Mouse (Mus musculus) cerebellum, adult 9-10 months (tissue): Measurements from ENCODE around the gene Vwa2.

Source experiments
- DNase-seq: peaks from one replicate; pipeline ENCODE4 v3.0.0; 2022

Gene Vwa2

DNA sequence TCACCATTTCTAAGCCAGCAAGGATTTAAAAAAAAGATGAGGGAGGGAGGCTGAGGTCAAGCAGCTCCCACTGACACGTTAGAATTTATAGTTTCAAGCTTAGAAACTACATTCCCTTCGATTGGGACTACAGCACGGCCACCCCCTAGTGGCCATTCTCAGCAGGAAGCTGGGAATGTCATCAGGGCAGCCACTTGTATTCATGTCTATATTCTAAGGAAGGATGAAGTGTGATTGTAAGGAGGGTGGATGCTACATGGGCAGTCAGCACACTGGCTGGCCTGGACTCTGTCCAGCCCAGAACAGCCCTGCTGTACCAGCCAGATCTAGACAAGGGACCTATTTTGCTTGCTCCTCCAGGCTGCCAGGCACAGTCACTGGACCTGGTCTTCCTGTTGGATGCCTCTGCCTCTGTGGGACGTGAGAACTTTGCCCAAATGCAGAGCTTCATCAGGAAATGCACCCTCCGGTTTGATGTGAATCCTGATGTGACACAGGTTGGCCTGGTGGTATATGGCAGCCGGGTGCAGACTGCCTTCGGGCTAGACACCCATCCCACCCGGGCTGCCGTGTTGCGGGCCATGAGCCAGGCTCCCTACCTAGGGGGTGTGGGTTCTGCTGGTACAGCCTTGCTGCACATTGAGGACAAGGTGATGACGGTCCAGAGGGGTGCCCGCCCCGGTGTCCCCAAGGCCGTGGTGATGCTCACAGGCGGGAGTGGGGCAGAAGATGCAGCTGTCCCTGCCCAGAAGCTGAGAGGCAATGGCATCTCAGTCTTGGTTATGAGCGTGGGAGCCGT lies 34.6 kb downstream of the Vwa2 start:
- DNase-seq = no peak

DNA sequence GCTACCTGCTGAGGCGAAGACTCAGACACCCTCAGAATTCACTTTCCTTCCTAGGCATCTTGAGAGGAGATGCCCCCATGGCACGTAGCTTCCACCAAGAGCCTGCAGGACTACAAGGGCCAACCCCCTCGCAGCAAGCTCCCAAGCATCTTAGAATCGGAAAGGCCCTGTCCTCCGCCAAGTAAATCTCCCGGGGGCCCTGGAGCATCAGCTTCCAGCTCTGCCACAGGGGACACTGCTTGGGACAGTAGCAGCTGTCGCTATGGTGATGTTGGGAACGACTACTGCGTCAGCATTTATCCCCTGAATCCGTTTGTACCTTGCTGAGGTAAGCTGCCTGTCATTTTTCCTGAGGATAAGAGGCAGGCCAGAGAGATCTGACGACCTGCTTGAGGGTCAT lies 36.5 kb downstream of the Vwa2 start:
- DNase-seq = no peak

DNA sequence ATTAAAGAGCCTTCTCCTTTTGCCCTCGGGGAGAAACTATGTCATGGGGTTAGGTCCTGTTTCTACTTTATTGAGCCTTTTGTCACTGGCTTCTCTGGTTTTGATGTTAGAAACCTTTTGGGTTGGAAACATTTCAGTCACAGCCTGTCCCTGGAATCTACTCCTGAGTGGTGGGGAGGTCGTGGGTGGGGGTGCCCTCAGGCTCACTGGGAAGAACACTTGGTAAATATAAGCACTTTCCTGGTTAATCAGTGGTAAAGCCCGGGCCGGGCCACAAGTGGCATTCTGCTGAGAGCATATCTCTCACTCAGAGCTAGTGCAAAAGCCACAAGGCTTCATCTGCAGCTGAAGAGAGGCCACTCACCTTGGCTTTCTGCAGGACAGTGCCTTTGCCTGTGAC lies 39.7 kb downstream of the Vwa2 start:
- DNase-seq = no peak

DNA sequence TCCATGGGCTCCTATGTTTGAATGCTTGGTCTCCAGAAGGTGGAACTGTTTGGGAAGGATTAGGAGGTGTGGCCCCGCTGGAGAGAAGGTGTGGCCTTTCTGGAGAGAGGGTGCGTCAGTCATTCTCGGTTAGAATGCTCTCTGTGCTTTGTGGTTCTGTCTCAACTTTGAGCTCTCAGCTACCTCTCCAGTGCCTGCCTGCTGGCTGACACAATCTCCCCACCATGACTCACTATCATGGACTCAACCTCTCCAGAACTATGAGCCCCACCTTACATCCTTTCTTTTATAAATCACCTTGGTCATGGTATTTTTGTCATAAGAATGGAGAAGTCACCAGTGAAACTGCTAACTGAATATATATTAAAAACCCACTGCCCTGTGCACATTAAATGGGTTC lies 40.6 kb downstream of the Vwa2 start:
- no peak for DNase-seq

DNA sequence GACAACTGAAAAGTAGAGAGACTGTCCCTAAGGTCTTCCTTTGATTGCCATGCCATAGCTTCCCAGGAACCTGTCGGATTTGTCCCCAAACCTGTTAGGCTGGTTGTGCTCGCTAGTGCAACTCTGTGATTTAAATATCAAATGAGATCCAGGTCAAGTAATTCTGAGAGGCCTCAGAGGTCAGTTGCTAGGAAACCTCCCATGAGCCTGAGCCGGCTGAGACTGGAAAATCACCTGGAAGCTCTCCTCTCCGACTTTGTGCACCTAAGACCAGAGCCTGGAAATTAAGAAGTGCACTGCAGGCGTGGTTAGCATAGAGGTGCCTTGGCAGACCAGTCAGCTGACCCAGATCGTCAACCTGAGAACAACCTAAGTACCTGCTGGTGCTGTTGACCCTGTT lies 41.0 kb downstream of the Vwa2 start:
- no peak for DNase-seq

DNA sequence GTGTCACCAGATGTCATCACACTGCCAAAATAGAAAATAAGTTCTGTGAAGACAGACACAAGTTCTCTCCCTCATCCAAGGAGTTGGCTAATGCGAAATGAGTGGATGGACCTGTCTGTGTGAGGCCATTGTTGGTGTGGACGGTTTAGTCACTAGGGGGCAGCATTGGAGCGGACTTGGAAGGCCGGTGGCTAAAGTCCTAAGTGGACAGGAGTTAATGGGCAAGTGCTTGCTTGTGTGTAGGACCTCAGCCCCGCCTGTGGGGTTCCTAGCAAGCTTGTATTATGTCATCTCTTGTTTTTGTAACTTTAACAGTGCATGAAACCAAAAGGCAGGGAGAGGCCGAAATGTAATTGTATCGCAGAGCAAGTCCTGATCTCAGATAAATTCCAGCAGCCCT lies 45.6 kb downstream of the Vwa2 start:
- peak; percentile 94 for DNase-seq

DNA sequence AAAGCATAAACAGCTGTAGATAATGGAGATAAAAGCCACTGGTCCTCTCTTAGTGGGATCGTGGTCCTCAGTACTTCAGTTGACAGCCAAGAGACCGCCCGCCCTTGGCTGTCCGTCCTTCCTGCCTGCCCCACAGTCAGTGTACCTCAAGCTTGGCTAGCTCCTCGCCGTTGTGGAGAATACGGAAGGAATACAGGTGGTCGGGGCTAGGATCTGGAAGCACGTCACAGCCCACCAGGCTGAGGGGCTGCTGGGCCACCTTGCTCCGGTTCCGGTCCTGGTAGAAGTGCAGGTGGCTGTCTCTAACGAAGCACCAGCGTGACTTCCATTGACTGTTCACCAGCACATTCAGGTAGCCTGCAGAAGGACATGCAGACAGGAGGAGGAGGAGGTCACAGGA lies 46.2 kb downstream of the Vwa2 start:
- DNase-seq = no peak

DNA sequence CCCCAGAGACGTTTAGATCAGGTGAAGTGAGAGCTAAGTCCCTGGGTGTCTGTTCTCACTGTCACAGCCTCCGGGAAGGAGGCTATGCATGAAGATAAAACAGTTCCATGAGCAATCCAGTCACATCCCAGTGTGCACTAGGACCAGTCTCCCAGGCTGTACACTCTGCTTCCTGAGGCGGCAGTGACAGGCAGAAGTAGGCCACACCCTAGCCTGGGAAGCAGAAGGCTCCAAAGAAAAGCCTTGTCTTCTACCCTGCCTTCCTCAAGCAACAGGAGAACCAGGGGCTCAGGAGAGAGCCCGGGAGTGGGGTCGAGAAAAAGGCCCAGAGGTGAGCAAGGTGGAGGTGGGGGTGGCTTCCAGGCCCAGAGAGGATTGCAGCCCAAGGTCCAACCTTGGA lies 47.7 kb downstream of the Vwa2 start:
- DNase-seq = no peak

DNA sequence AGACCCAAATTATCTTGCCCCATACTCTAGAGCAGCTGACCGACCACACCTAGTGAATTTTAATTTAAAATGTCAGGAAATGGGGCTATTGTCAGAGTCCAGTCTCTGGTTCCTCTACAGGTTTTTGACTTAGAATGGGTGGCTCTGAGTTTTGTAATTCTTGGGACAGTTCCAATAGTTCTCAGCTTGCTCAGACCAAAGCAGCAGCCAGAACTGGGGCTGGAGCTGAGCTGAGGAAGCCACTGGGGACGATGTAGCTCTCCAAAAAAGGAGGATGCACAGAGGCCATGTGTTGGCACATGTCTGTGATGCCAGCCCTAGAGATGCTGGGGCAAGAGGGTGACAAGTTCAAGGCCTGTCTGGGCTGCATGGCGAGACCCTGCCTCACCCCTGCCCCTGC lies 55.3 kb downstream of the Vwa2 start:
- DNase-seq = no peak

DNA sequence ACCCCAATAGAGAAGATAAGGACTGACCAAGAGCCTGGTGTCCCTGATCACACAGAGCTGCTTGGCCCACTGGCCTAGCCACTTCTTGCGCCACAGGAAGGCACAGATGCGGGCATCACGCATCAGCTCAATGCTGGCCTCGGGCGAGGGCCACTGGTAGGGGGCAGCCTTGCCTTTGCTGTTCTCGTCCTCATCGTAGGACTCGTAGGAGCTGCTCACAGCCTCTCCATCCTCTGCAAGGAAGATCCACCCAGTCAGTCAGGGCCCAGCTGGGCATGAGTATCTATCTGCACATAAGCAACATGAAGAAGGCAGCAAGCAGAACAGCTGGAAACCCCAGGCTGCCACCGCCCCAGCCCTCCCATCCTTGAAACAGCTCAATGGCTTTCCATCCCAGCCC lies 56.0 kb downstream of the Vwa2 start:
- DNase-seq = no peak

DNA sequence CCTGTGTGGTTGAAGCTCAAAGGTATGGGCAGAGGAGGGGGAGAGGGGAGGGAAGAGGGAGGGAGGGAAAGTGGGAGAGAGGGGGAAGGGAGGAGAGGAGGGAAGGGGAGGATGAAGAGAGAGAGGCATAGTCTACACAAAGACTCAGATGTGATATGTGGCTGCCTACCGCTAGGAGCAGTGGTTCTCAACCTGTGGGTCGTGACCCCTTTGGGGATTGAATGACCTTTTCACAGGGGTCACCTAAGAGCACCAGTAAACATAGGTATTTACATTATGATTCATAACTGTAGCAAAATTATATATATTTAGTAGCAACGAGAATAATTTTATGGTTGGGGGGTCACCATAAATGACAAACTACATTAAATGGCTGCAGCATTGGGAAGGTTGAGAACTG lies 59.8 kb downstream of the Vwa2 start:
- no peak for DNase-seq

DNA sequence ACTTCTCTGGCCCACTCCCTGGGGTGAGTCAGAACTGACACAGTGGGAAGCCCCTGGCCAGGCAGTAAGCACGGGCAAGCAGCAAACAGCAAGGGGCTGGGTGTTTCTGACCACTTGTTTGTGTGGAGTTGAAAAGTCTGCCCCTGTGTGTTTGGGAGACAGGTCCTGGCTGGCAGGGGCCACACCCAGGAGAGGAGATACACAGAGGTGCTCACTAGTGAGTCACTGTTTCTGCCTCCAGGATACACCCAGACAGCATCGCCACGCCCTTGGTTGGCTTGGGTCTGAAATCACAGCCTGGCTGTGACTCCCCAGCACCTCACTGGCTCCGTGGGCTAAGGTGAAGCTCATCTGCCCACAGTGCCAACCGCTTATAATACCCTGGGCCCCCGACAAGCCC lies 61.1 kb downstream of the Vwa2 start:
- no peak for DNase-seq

DNA sequence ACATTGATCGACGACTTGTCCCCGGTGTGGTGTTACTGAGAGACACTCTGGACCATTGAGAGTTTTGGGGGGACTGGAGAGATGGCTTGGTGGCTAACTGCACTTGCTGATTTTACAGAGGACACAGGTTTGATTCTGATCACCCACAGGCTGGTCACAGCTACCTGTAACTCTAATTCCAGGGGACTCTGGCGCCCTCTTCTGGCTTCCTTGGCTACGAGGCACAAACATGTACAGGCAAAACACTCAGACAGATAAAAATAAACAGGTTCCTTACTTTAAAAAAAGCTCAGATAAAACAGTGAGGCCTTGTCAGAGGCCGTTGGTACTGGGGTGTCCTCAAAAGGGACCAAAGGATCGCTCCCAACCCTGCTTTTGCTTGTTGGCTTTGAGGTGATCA lies 61.7 kb downstream of the Vwa2 start:
- DNase-seq = no peak

DNA sequence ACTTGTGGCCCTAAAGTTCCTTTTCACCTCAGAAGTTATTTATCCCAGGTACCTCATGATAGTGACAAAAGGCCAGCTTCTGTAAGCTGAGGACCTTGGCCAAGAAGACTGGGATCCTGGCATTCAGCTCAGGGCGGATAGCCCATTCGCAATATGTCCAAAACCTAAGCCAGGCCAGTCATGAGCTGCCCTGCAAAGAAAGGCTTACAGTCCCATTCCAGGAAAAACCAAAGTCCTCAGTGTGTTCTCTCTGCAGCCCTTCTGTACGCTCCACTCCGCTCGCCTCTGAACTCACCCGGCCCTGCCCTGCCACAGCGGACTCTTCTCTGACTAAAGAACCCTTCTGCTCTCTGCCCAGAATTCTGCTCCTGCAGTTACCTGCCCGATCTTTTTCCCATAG lies 62.2 kb downstream of the Vwa2 start:
- DNase-seq = peak; percentile 71

DNA sequence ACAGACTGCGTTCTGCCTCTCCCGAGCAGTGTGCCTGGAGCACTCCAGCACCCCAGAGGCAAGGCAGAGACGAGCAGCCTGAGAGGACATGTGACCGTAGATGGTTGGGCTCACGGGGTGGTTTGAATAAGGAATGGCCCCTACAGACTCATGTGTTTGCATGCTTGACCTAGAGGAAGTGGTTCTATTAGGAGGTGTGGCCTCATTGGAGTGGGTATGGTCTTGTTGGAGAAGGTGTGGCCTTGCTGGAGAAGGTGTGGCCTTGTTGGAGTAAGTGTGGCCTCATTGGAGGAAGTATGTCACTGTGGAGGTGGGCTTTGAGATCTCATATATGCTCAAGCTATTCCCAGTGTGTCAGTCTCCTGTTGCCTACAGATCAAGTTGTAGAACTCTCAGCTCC lies 63.9 kb downstream of the Vwa2 start:
- no peak for DNase-seq

DNA sequence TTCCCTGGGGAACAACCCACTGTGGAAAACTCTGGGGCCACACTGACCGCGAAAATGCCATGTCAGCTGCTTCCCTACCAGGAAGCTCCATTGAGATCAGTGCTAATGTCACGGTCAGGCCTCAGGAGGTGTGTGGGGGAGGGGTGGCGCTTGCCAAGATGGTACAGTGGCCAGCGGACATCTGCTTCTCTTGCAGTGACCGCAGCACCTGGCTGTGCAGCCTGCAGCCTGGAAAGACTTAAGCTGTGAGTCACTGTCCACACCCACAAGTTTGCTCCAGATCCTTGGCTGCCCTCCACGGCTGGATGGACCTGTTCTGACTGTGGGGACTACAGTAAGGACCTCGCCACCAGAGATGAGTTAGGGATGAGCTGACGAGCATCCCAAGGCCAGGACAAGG lies 65.8 kb downstream of the Vwa2 start:
- DNase-seq = no peak

DNA sequence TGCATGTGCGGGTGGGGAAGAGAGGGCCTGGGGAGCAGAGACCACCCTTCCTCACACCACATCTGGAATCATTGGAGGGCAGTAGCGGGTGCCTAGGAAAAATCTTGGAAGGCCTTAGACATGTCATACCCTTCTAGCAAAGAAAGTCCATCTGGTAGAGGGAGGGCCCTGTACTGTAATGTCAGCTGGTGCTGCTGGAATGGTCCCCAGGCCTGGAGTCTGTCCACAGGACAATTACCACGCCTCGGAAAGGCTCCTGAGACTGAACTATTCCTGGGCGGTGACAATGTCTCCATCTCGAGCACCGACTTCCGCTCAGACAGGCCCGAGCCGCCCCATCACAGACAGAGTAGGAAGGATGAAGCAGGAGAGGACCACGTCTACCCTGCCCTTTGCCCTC lies 66.5 kb downstream of the Vwa2 start:
- DNase-seq = peak; percentile 78

DNA sequence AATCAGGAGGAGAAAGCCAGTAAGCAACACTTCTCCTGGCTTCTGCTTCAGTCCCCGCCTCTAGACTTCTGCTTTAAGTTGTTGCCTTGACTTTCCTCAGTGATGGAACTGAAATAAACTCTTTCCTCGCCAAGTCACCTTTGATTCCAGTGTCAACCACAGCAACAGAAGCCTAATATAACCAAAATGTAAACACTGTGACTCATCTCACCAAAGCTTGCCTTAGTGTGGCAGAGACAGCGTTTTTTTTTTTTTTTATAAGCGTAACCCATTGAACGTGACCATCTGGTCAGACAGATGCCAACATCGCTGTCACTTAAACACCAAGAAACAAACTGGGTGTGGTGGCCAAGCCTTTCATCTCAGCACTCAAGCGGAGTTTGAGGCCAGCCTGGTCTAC lies 68.2 kb downstream of the Vwa2 start:
- DNase-seq = no peak

DNA sequence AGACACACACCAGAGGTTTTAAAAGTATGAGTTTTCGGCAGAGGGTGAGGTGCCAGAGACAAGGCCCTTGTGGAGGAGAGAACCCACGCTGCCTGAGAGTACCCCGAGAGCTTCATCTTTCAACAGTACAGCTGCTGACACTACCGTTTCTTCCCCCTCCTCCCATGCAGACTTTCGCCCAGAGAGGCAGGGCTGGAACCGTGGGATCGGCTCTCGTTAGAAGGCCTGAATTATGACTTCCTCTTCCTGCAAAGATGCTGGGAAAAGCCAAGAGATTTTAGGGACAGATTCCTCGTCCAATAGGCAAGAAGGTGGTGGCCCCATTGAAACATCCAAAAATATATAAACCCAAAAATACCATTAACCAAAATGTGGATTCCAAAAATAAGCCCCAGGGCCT lies 70.2 kb downstream of the Vwa2 start:
- DNase-seq = no peak

DNA sequence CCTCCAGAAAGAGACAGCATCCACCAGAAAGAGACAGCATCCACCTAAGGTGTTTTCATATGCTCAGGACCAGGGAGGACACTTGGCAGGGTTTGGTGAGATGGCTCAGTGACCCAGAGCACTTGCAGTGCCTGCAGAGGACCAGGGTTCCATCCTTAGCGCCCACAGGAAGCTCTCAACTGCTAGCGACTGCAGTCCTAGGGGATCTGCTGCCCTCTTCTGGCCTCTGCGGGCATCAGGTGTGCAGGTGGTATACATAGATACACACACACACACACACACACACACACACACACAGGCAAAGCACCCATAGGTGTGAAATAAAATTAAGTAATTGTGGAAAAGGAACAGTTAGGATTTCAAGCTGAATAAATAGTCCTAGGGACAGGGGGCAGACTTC lies 70.8 kb downstream of the Vwa2 start:
- DNase-seq = no peak

DNA sequence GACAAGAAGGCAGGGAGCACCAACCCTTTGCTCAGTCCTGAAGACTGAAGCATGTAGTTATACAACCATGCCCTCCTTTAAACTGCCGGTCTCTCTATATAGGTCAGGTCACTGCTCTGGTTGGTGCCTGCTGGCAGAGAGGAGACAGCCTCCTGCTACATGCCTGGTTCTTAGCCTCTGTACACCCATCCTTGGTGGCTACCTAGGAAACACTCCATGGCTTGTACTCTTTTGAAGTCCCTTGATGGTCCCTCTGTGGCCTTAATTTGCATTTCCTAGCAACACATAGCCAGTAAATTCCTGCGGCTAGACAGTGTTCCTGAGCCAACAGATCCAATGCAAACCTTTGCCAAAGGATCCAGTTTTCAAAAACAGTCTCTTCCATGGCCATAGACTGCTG lies 71.6 kb downstream of the Vwa2 start:
- DNase-seq = no peak

DNA sequence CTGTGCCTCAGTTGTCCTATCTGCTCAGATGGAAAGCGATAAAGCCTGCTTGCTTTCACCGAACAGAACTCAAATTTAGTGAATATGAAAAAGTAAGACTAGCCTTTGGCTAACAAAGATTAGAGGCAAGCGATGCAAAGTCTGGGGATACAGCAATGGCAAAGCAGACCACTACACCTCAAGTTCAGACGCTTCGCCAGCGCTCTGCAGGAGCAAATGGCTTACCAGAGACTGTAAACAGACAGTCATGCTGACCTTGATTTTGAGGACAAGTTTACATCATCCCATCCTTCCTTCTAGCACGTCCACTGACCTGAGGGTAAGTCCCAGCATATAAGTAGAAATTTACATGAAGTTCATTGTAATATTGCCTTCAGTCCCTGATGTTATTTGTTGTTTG lies 72.2 kb downstream of the Vwa2 start:
- DNase-seq = no peak

DNA sequence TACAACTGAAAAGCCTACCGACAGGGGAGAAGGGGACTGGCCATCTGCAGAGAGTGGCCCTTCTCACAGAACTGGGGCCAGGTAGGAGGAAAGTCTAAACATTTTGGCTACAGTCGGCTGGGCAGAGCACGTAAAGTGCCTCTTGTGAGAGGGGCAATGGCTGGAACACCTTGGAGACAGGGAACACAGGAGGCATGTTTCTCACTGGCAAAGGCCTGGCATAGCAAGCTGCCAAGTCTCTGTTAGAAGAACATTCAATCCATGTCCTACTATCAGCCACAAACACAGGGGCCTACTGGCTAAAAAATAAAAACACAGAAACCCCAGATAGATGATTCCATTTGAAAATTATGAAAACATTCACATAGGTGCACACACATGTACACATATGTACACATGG lies 72.7 kb downstream of the Vwa2 start:
- DNase-seq = no peak

DNA sequence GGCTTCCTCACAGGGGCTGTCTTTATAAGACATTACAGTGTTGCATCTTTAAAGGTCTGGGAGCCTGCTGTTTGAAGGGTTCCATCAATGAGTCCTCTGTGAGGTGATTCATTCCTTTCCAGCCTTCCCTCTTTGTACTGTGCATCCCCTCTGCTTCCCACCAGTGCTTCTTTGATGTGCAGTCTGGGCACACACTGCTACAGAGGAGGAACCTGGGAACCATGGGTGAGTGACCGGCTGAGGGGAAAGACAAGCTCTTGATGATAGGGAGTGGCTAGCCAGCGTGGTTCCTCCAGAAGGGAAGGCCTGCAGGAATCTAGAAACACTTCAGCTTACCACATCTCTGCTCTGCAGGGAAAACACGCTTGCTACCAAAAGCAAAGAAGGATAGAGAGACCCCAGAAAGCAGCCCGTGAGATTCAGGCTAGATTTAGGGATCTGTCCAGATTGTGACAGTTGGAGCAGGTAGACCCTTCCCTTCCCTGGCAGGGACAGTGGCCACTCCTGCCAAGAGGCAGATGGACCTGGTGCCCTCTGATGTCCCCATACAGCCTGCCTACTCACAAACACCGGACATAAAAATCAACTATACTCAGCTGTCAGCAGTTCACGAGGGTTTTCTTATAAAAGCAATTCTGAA lies 74.0 kb downstream of the Vwa2 start:
- DNase-seq = peak; percentile 80

DNA sequence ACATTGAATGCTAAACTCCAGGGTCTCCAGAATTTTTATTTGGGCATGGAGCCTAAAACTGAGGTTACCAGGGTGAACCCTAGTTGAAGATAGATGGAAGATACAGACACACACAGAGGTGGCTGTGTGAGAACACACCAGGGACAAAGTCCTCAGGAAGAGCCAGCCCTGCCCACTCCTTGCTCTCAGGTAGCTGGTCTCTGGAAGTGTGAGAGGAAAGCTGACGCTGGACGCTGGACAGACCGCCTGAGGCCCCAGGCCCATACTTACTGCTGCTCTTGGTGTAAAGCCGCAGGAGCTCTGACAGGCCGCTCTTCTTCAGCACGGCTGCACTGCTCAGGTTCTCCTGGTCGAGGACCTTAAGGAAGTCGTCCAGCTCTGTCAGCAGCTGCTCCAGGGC lies 75.8 kb downstream of the Vwa2 start:
- DNase-seq = no peak
